Mouse (Mus musculus) neural tube, embryonic 13.5 days (tissue): ENCODE data around the gene Srsf9. TPM values are rescaled to one million over a fixed set of nuclear protein-coding genes. Genes with fewer than 3 reads are reported as not detected.
"Not testable (repeated sequence)": the region's sequence is repeated elsewhere in the genome, so short reads cannot be mapped to it uniquely, and the experiment has no call there.

Experiments used
- ATAC-seq: fragments of 200-750 bp; cut with Nextera tagmentation; 2 replicates; pipeline ENCODE4 v1.8.0; 2017; ENCODE audit warnings: low read depth, mild to moderate bottlenecking, moderate TSS enrichment, moderate library complexity
- H3K27ac ChIP-seq: fragments of 300-500 bp; sonication (generic); replicated peaks from 2 replicates; pipeline ENCODE4 v1.5.1; 2015; ENCODE audit warnings: moderate library complexity, mild to moderate bottlenecking, inconsistent platforms
- H3K27me3 ChIP-seq: fragments of 300-500 bp; sonication (generic); 2 replicates; pipeline ENCODE4 v1.6.1; 2015; ENCODE audit warnings: mild to moderate bottlenecking, inconsistent platforms
- H3K36me3 ChIP-seq: fragments of 300-500 bp; sonication (generic); 2 replicates; pipeline ENCODE4 v1.6.1; 2015; ENCODE audit warnings: mild to moderate bottlenecking, inconsistent platforms
- H3K4me1 ChIP-seq: fragments of 300-500 bp; sonication (generic); replicated peaks from 2 replicates; pipeline ENCODE4 v1.6.1; 2015; ENCODE audit warnings: inconsistent platforms
- H3K4me2 ChIP-seq: fragments of 300-500 bp; sonication (generic); 2 replicates; pipeline ENCODE4 v1.6.1; 2015; ENCODE audit warnings: inconsistent platforms, mild to moderate bottlenecking, moderate library complexity
- H3K4me3 ChIP-seq: fragments of 300-500 bp; sonication (generic); 2 replicates; pipeline ENCODE4 v1.5.1; 2015; ENCODE audit warnings: mild to moderate bottlenecking, inconsistent platforms
- H3K9ac ChIP-seq: fragments of 300-500 bp; sonication (generic); 2 replicates; pipeline ENCODE4 v1.6.1; 2015; ENCODE audit warnings: moderate library complexity, mild to moderate bottlenecking, inconsistent platforms
- H3K9me3 ChIP-seq: fragments of 300-500 bp; sonication (generic); 2 replicates; pipeline ENCODE4 v1.6.1; 2016; ENCODE audit warnings: inconsistent platforms
- WGBS: fragments of 180-500 bp; shearing (Covaris S2); methylation state at CpG from one replicate; pipeline ENCODE4 v1.1.7; 2015; 5-methylcytosine and 5-hydroxymethylcytosine counted together
- polyA plus RNA-seq: library from polyadenylated mRNA; unstranded; fragments of >200 nt; fragmentation: Nextera tagmentation; extraction: Ambion mirVana; gene quantifications from 2 replicates; pipeline ENCODE4 v1.2.1, GENCODE M21; 2015

The Srsf9 gene
- polyA plus RNA-seq, 1 experiment from 2014 or later: 170 TPM

DNA sequence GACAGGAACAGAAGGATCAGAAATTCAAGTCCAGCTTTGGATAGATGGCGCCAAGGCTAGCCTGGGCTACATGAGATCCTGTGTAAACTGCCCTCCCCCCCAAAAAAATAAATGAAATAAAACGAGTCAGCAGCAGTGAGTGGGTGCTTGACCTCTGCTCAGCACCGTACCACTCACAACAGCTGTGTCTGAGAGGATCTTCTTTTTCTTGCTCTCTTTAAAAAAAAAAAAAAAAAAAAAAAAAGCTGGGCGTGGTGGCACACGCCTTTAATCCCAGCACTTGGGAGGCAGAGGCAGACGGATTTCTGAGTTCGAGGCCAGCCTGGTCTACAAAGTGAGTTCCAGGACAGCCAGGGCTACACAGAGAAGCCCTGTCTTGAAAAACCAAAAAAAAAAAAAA lies 24.8 kb upstream of the Srsf9 start:
- Histone ChIP-seq H3K4me3 (peak overlapping the region; percentile 70), H3K36me3 (peaks cover 18% of the 10 kb centered on the region), H3K4me2 (peak overlapping the region; percentile 77), H3K4me1 (peaks cover 36% of the 10 kb centered on the region)
- not testable (repeated sequence) for H3K9ac ChIP-seq, ATAC-seq, H3K27ac ChIP-seq, H3K9me3 ChIP-seq, H3K27me3 ChIP-seq
- 90% methylated on average over 5 of the region's 7 CpGs for WGBS

- peaks cover 19% of the 10 kb centered on the region for H3K4me1 ChIP-seq
- no peak overlapping the region for H3K4me2 ChIP-seq
- H3K9ac ChIP-seq: no peak overlapping the region
- no peak overlapping the region for H3K27ac ChIP-seq
- 86% methylated on average over 4 of the region's 4 CpGs for WGBS
- H3K36me3 ChIP-seq: no peaks in the 10 kb centered on the region
- no peak for ATAC-seq
- H3K9me3 ChIP-seq: no peaks in the 10 kb centered on the region
- no peak overlapping the region for H3K4me3 ChIP-seq
- H3K27me3 ChIP-seq: no peaks in the 10 kb centered on the region
Observed at GRCm38 (mm10) chr5:115312354-115312753, 14.6 kb upstream of the Srsf9 start.

DNA sequence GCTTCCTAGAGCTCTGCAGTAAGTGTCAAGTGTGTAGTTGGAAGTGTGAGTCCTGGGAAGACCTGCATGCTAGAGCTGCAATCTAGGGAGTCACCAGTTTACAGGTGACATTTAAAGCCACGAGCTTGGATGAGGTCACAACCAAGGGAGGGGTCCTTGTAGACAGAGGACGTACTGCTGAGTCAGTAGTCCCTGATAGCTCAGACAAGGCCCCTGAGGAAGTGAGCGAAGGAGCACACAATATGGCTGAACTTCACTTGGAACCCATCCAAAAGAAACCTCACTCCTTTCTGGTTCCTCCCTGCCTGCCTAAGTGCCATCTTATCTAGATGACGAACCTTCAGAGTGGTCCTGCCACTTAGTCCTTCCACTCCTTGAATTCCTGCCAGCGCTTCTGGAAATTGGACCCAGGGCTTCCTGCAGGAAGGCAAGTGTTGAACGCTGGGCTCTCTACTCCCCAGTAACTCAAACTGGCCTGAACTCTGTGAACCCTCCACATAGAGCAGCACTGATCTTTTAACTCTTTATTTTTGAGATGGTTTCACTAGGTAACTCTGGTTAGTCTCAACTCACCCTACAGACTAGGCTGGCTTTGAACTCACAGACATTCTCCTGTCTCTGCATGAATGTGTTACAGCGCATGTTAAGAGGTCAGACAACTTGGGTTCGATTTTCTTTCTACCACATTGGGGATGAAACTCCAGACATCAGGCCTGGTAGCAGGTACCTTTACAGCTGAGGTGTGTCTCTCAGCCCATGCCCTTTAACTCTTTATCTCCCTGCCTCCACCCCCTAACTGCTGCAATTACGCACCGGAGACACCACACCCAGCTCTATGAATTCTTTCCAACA lies 13.9 kb upstream of the Srsf9 start:
- no peak overlapping the region for H3K4me2 ChIP-seq
- H3K9me3 ChIP-seq: no peaks in the 10 kb centered on the region
- WGBS: 79% methylated on average over 10 of the region's 10 CpGs
- no peak for ATAC-seq
- H3K9ac ChIP-seq: no peak overlapping the region
- no peak overlapping the region; the same call in 1 of the 2 replicates for H3K27ac ChIP-seq
- peaks cover 26% of the 10 kb centered on the region for H3K4me1 ChIP-seq
- no peak overlapping the region for H3K4me3 ChIP-seq
- no peaks in the 10 kb centered on the region for H3K36me3 ChIP-seq
- no peaks in the 10 kb centered on the region for H3K27me3 ChIP-seq

GRCm38 (mm10) chr5:115313668-115313943 lies 13.4 kb upstream of the Srsf9 start:
- no peaks in the 10 kb centered on the region for H3K36me3 ChIP-seq
- peak overlapping the region; percentile 50; the same call in 1 of the 2 replicates for H3K9ac ChIP-seq
- peaks cover 32% of the 10 kb centered on the region for H3K4me1 ChIP-seq
- WGBS: 49% methylated on average over 5 of the region's 5 CpGs
- H3K27ac ChIP-seq: no peak overlapping the region; the same call in 1 of the 2 replicates
- H3K9me3 ChIP-seq: no peaks in the 10 kb centered on the region
- H3K27me3 ChIP-seq: no peaks in the 10 kb centered on the region
- no peak overlapping the region for H3K4me2 ChIP-seq
- ATAC-seq: no peak
- H3K4me3 ChIP-seq: no peak overlapping the region

DNA sequence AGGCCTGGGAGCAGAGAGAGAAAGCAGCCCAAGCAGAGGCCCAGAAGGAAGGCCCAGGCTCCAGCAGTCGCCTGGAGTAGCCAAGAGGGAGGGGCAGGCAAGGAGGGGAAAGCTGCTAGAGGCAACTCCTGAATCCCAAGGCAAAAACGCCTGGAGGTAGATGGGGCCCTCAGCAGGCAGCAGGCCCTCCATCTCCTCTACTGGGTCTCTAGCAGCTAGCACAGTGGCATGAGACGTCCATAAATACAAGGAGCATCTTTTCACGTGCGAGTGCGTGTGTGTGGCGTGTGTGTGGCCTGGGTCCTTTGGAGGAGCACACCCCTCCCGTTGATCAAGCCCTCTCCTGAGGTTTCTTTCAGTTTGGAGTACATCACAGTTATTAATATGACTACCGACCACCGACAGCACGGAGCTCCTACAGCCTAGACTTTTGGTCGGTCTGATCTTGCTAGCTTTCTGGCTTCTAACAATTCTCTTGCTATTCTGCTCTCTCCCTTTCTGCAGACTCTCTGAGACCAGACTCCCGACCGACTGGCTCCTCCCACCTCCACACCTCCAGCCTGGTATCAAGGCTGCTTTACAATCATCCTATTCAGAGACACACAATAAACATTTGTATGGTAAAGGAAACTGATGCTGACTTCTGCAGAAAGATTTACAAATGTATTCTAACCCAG lies 9.9 kb upstream of the Srsf9 start:
- peaks cover 45% of the 10 kb centered on the region for H3K4me1 ChIP-seq
- peak overlapping the region; percentile 86 for H3K27ac ChIP-seq
- ATAC-seq: no peak; the same call in 1 of the 2 replicates
- H3K4me3 ChIP-seq: no peak overlapping the region
- H3K27me3 ChIP-seq: no peaks in the 10 kb centered on the region
- H3K9ac ChIP-seq: peak overlapping the region; percentile 63
- no peaks in the 10 kb centered on the region for H3K9me3 ChIP-seq
- H3K4me2 ChIP-seq: peak overlapping the region; percentile 74
- 2% methylated on average over 14 of the region's 14 CpGs for WGBS
- H3K36me3 ChIP-seq: no peaks in the 10 kb centered on the region

DNA sequence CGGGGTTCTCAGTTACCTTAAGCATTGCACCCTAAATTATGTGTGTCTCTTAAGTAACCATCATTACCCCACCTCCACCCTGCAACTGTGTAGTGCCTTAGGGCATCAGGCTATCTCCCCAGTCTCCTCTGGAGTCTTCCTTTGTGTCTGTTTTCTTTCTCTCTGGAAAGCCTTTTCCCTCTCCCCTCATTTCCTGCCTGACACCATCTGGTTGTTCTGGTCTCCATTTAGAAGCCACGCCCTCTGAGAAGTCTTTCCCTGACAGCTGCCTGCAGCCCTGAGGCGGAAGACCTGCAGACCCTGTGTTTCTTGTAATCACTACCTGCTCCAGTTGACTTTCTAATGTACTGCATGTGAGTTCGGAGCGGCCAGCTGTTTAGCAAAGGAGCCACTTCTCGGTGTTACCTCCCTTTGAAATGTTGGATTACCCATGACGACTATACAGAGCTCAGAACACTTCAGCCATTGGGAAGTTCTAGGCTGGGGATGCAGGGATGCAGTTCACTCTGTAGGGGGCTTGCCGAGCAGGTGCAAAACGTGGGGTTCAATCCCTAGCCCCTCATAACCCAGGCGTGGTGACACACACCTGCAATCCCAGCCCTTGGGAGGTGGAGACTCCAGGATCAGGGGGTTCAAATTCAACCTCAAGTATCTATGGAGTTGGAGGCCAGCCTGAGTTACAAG lies 9.2 kb upstream of the Srsf9 start:
- Histone ChIP-seq H3K36me3 (no peaks in the 10 kb centered on the region), H3K27ac (peak overlapping the region; percentile 86), H3K4me1 (peaks cover 45% of the 10 kb centered on the region), H3K4me3 (0 out of 2 replicates have a peak overlapping the region, but pooled peaks have one; percentile 0), H3K9me3 (no peaks in the 10 kb centered on the region), H3K9ac (peak overlapping the region; percentile 67; the same call in 1 of the 2 replicates), H3K27me3 (no peaks in the 10 kb centered on the region), H3K4me2 (peak overlapping the region; percentile 74)
- peak; percentile 34; the same call in 1 of the 2 replicates for ATAC-seq
- WGBS: 3% methylated on average over 10 of the region's 10 CpGs

- peak overlapping the region; percentile 74 for H3K4me2 ChIP-seq
- no peaks in the 10 kb centered on the region for H3K36me3 ChIP-seq
- peak overlapping the region; percentile 69 for H3K27ac ChIP-seq
- H3K9ac ChIP-seq: peak overlapping the region; percentile 67
- H3K9me3 ChIP-seq: no peaks in the 10 kb centered on the region
- H3K4me3 ChIP-seq: peak overlapping the region; percentile 37
- ATAC-seq: peak; percentile 59; the same call in 1 of the 2 replicates
- H3K27me3 ChIP-seq: no peaks in the 10 kb centered on the region
- WGBS: under 1% methylated on average over 22 of the region's 22 CpGs
- H3K4me1 ChIP-seq: peaks cover 39% of the 10 kb centered on the region
Observed at GRCm38 (mm10) chr5:115319004-115319940, 7.7 kb upstream of the Srsf9 start.

GRCm38 (mm10) chr5:115326256-115326831 lies 633 bp upstream of the Srsf9 start:
- peak overlapping the region; percentile 86 for H3K4me2 ChIP-seq
- peaks cover 15% of the 10 kb centered on the region for H3K36me3 ChIP-seq
- H3K9me3 ChIP-seq: no peaks in the 10 kb centered on the region
- peak overlapping the region; percentile 96 for H3K4me3 ChIP-seq
- no peaks in the 10 kb centered on the region for H3K27me3 ChIP-seq
- H3K9ac ChIP-seq: peak overlapping the region; percentile 96
- H3K27ac ChIP-seq: peak overlapping the region; percentile 92
- 29% methylated on average over 11 of the region's 11 CpGs for WGBS
- peaks cover 31% of the 10 kb centered on the region for H3K4me1 ChIP-seq
- ATAC-seq: peak; percentile 59

DNA sequence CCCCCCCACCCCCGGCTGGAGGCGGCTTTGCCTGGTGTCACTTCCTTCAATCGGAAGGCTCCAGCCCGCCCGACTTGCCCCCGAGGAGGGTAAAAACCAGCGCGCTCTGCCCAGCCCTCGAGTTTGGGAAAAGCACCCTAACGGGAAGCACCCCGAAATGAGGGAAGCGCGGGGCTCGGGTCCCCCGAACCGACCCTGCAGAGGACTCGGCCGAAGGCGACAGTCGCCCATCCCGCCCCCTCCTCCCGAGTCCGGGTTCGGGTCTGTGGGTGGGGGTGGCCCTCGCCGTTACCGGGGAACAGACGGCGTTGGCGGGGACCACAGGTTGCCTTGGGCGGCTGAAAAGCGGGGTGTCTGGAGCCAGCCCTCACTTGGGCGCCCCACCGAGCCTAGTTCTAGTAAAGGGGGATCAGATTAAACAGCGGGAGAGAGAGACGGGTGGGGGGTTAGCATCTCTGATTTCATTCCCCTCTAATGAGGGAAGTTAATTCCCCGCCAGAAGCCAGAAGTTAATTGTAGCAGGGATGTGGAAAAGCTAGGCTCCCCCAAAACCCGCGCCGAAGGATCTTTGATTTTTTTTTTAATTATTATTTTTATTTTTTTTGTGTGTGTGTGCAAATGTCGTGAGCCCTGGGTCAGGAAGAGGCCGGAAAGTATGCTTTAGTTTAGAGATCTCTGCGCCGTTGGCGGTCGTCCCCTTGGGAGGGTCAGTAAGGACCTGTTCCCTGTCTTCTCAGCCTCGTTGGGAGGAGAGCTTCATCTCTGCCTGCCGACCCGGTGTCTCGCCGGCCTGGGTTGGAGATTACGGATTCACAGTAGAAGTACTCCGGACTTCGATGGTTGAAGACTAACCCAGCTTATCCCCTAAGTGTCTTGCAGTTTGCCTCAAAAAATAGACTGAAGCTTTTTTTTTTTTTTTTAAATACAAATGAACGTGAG lies 902 bp downstream of the Srsf9 start:
- H3K36me3 ChIP-seq: peaks cover 30% of the 10 kb centered on the region
- ATAC-seq: peak; percentile 9; the same call in 1 of the 2 replicates
- no peaks in the 10 kb centered on the region for H3K27me3 ChIP-seq
- H3K9me3 ChIP-seq: no peaks in the 10 kb centered on the region
- H3K4me2 ChIP-seq: peak overlapping the region; percentile 86
- under 1% methylated on average over 55 of the region's 55 CpGs for WGBS
- peak overlapping the region; percentile 96 for H3K4me3 ChIP-seq
- peak overlapping the region; percentile 96 for H3K9ac ChIP-seq
- peak overlapping the region; percentile 92 for H3K27ac ChIP-seq
- peaks cover 31% of the 10 kb centered on the region for H3K4me1 ChIP-seq

DNA sequence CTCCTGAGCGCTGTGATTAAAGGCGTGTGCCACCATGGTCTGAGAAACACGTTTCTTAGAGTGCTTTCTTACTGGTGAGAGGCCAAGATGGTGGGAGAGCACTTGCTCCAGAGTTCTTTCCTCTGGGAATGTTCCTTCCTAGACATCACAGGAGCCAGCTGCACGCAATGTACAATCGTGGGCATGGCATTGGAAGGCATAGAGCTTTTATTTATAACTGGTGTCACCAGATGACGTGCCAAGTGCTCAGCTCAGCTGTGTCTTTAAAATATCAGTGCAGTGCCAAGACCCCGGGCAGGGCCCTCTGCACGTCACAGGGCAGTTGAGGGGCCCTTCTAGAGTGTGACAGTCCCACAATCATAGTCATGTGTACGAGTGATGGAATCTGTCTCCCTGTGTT lies 4.0 kb downstream of the Srsf9 start:
- no peak overlapping the region for H3K27ac ChIP-seq
- H3K9me3 ChIP-seq: no peaks in the 10 kb centered on the region
- H3K4me3 ChIP-seq: no peak overlapping the region
- no peak for ATAC-seq
- 88% methylated on average over 9 of the region's 9 CpGs for WGBS
- H3K36me3 ChIP-seq: peaks cover 61% of the 10 kb centered on the region
- no peak overlapping the region for H3K9ac ChIP-seq
- H3K4me1 ChIP-seq: peaks cover 27% of the 10 kb centered on the region
- no peaks in the 10 kb centered on the region for H3K27me3 ChIP-seq
- no peak overlapping the region for H3K4me2 ChIP-seq
